Mouse (Mus musculus): ENCODE measurements around the gene Srsx. TPM values are rescaled to one million over a fixed set of nuclear protein-coding genes. Genes with fewer than 3 reads are reported as not detected.
"Not testable (repeated sequence)": the region's sequence is repeated elsewhere in the genome, so short reads cannot be mapped to it uniquely, and the experiment has no call there.

Srsx gene
- polyA plus RNA-seq (2016; fragmentation: Nextera tagmentation; extraction: Ambion mirVana): not detected in 2 replicates

DNA sequence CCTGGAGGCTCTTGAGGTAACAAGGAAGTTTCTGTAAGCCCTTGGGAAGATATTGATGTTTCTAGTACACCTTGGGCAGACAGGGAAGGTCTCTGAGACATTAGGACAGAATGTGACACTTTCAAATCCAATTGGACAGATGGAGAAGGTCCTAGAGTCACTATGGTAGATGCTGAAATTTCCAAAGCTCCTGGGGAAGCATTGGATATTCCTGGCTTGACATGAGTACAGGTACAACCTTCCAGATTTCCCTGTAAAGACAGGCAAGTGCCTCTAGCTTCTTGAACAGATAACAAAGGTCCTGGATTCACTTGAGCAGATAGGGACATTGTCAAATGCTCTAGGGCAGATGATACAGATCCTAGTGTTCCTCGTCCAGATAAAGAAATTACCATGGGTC lies at the start of gene Srsx:
Gene Srsx (minus strand): TSS at position 101 of the 400 bp plus-strand sequence.
- WGBS: 67% methylated on average over 1 of the region's 1 CpGs
- H3K9me3 ChIP-seq (replicated peaks); DNase-seq (ENCODE audit: low spot score); H3K36me3 ChIP-seq; H3K4me1 ChIP-seq; H3K27me3 ChIP-seq (ENCODE audit: low read depth, poor library complexity, severe bottlenecking); H3K4me3 ChIP-seq; H3K27ac ChIP-seq (replicated peaks): not testable (repeated sequence)

DNA sequence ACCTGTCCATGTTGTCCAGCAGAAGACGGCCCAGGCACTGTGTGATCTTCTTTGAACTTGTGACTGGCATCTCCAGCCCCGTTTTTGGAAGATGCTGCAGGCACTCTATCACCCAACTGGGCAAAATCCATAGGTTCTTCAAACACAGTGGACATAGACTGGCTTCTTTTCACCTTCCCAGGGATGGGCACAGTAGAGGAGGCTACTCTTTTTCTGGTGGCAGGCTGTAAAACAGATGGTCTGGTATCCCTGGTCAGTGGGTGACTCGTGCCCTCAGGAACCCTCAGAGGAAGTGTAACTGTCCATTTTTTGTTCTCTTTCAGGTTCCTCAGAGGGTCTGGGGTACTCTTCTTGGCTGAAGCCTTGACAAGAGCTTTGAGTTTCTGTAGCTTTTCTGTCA lies 24.5 kb upstream of the Srsx start, which contains the start of gene Gm17577:
Gene Gm17577 (minus strand): TSS at position 101 of the 400 bp plus-strand sequence.
- not testable (repeated sequence) for H3K4me3 ChIP-seq; DNase-seq (ENCODE audit: low spot score); H3K27me3 ChIP-seq (ENCODE audit: low read depth, poor library complexity, severe bottlenecking); H3K4me1 ChIP-seq; H3K36me3 ChIP-seq; H3K9me3 ChIP-seq (replicated peaks); H3K27ac ChIP-seq (replicated peaks)
- no CpG with 5 or more reads among the region's 3 CpGs for WGBS

Other genes starting within 250 kb of the Srsx start
- not detected in 2 replicates for gene Gm17521, start 192.8 kb downstream of the Srsx start, polyA plus RNA-seq (2016; fragmentation: Nextera tagmentation; extraction: Ambion mirVana)
- gene Cldn34c1, start 119.0 kb downstream of the Srsx start, polyA plus RNA-seq (2016; fragmentation: Nextera tagmentation; extraction: Ambion mirVana): 16.8 and 21.5 TPM in 2 replicates
- gene Gm17577, start 24.4 kb upstream of the Srsx start, polyA plus RNA-seq (2016; fragmentation: Nextera tagmentation; extraction: Ambion mirVana): not detected in 2 replicates

All from midbrain, embryonic 10.5 days (tissue).